10 mouse cellular contexts compared by ENCODE assay signal in genomic region chr16:10767158-10767557, GRCm38 (mm10). TPM values are rescaled to one million over a fixed set of nuclear protein-coding genes. Genes with fewer than 3 reads are reported as not detected.
DNase-seq lines count a peak whose midpoint lies in the region; ATAC-seq and TF ChIP-seq lines count a peak whose summit lies in the region.
"Had no signal": no experiment of that assay in that cellular context is flagged by ENCODE, and none has a peak within 500 bp of the region (broad histone marks: within the 10 kb centered on the region; RNA-seq: fewer than 3 reads in every experiment).

No protein-coding gene starts in this region.

- H3K4me2 ChIP-seq in hindbrain, embryonic 14.5 days (replicated peaks): no peak overlapping the region
- H3K4me2 ChIP-seq in hindbrain, embryonic 12.5 days (replicated peaks): no peak overlapping the region
- H3K4me2 ChIP-seq: embryonic facial prominence, embryonic 12.5 days; lung, embryonic 15.5 days had no signal

- ATAC-seq in hindbrain, embryonic 14.5 days (ENCODE audit: low FRiP score): no peak
- no peak for ATAC-seq in hindbrain, embryonic 12.5 days (ENCODE audit: low FRiP score)
- ATAC-seq in megakaryocyte-erythroid progenitor cell, adult 5-6 weeks (replicated peaks; ENCODE audit: low FRiP score, low TSS enrichment, poor library complexity, severe bottlenecking): peak; percentile 76

- no peaks in the 10 kb centered on the region for H3K4me1 ChIP-seq in hindbrain, embryonic 14.5 days (replicated peaks; ENCODE audit: control insufficient read depth, insufficient read depth, low read length)
- no peaks in the 10 kb centered on the region for H3K4me1 ChIP-seq in hindbrain, embryonic 12.5 days

- H3K36me3 ChIP-seq in hindbrain, embryonic 14.5 days (replicated peaks; ENCODE audit: control insufficient read depth, insufficient read depth): no peaks in the 10 kb centered on the region
- no peaks in the 10 kb centered on the region for H3K36me3 ChIP-seq in hindbrain, embryonic 12.5 days
- H3K36me3 ChIP-seq: embryonic facial prominence, embryonic 12.5 days; lung, embryonic 15.5 days had no signal

- H3K27ac ChIP-seq in hindbrain, embryonic 14.5 days: no peak overlapping the region
- H3K27ac ChIP-seq in hindbrain, embryonic 12.5 days: no peak overlapping the region
- no peak overlapping the region for H3K27ac ChIP-seq in layer of hippocampus, adult 2 months
- H3K27ac ChIP-seq: embryonic facial prominence, embryonic 12.5 days; lung, embryonic 15.5 days had no signal

- 51% methylated on average over 4 of the region's 4 CpGs for WGBS in hindbrain, embryonic 14.5 days
- 51% methylated on average over 4 of the region's 4 CpGs for WGBS in hindbrain, embryonic 12.5 days

- no peak overlapping the region for H3K9ac ChIP-seq in hindbrain, embryonic 14.5 days
- no peak overlapping the region for H3K9ac ChIP-seq in hindbrain, embryonic 12.5 days
- H3K9ac ChIP-seq: embryonic facial prominence, embryonic 12.5 days; lung, embryonic 15.5 days had no signal

- no peaks in the 10 kb centered on the region; the same call in 1 of the 2 replicates for H3K27me3 ChIP-seq in hindbrain, embryonic 14.5 days (ENCODE audit: control insufficient read depth, insufficient read depth, low read length)
- peaks cover 4% of the 10 kb centered on the region; the same call in 1 of the 2 replicates for H3K27me3 ChIP-seq in hindbrain, embryonic 12.5 days
- H3K27me3 ChIP-seq: lung, embryonic 15.5 days had no signal

- no peak overlapping the region for H3K4me3 ChIP-seq in hindbrain, embryonic 14.5 days (replicated peaks; ENCODE audit: low read length)
- no peak overlapping the region for H3K4me3 ChIP-seq in hindbrain, embryonic 12.5 days
- no peak overlapping the region for H3K4me3 ChIP-seq in layer of hippocampus, adult 2 months
- H3K4me3 ChIP-seq: embryonic facial prominence, embryonic 12.5 days; lung, embryonic 15.5 days had no signal

- no peaks in the 10 kb centered on the region for H3K9me3 ChIP-seq in hindbrain, embryonic 14.5 days (ENCODE audit: control insufficient read depth, low read length)
- H3K9me3 ChIP-seq in hindbrain, embryonic 12.5 days (replicated peaks): no peaks in the 10 kb centered on the region
- H3K9me3 ChIP-seq: embryonic facial prominence, embryonic 12.5 days; lung, embryonic 15.5 days had no signal

- peak; percentile 79 for DNase-seq in hindbrain, embryonic 14.5 days (ENCODE audit: low spot score)
- DNase-seq in ES-CJ7 (ENCODE audit: low read depth, low spot score): peak; percentile 77
- peak; percentile 74 for DNase-seq in c-Kit-positive CD71-negative TER-119-negative erythroid progenitor cells, embryonic 14.5 days (ENCODE audit: low read depth)
- peak; percentile 74 for DNase-seq in forelimb bud, embryonic 11.5 days (ENCODE audit: low read depth, low spot score)
- peak; percentile 41 to 74 for DNase-seq in layer of hippocampus, adult 2 months (ENCODE audit: low spot score in 2 of 2)
- peak; percentile 90 for DNase-seq in thymus, postnatal 0 days (ENCODE audit: low spot score)

- TF ChIP-seq CTCF in layer of hippocampus, adult 2 months (conservative IDR thresholded peaks at IDR 0.05): peak; percentile 88

RNA-seq across cellular contexts. Expression of gene Socs1, which starts 18.2 kb away (rescaled TPM):
- 3.7 and 4.6 TPM in 2 replicates for polyA plus RNA-seq in hindbrain, embryonic 14.5 days (2014; fragmentation: Nextera tagmentation; extraction: Ambion mirVana)
- polyA plus RNA-seq in hindbrain, embryonic 12.5 days (2016; fragmentation: Nextera tagmentation; extraction: Ambion mirVana): 5.4 and 6.4 TPM in 2 replicates
- total RNA-seq in layer of hippocampus, adult 2 months (2021): under 1 TPM; 0.59 to 0.97 TPM
- total RNA-seq in megakaryocyte-erythroid progenitor cell, adult 5-6 weeks (2014; fragmentation: Nextera tagmentation): 0.39 and 1.4 TPM in 2 replicates
- total RNA-seq in megakaryocyte-erythroid progenitor cell, adult 5-6 weeks (2017): 0.80 and 1.1 TPM in 2 replicates
- 146 and 184 TPM in 2 replicates for polyA plus RNA-seq in thymus, postnatal 0 days (2015; fragmentation: Nextera tagmentation; extraction: Ambion mirVana)

RNA-seq across cellular contexts. Expression of gene Tnp2, which starts 21.3 kb away (rescaled TPM):
- not detected in 2 replicates for polyA plus RNA-seq in hindbrain, embryonic 14.5 days (2014; fragmentation: Nextera tagmentation; extraction: Ambion mirVana)
- not detected in 2 replicates for polyA plus RNA-seq in hindbrain, embryonic 12.5 days (2016; fragmentation: Nextera tagmentation; extraction: Ambion mirVana)
- not detected for total RNA-seq in layer of hippocampus, adult 2 months (2021)
- total RNA-seq in megakaryocyte-erythroid progenitor cell, adult 5-6 weeks (2014; fragmentation: Nextera tagmentation): not detected in 2 replicates
- not detected in 2 replicates for total RNA-seq in megakaryocyte-erythroid progenitor cell, adult 5-6 weeks (2017)
- polyA plus RNA-seq in thymus, postnatal 0 days (2015; fragmentation: Nextera tagmentation; extraction: Ambion mirVana): 3.7 and 4.5 TPM in 2 replicates
- polyA plus RNA-seq: embryonic facial prominence, embryonic 12.5 days; lung, embryonic 15.5 days had no signal

RNA-seq across cellular contexts. Expression of gene Prm3, which starts 23.6 kb away (rescaled TPM):
- polyA plus RNA-seq in hindbrain, embryonic 14.5 days (2014; fragmentation: Nextera tagmentation; extraction: Ambion mirVana): not detected in 2 replicates
- polyA plus RNA-seq in hindbrain, embryonic 12.5 days (2016; fragmentation: Nextera tagmentation; extraction: Ambion mirVana): not detected in 2 replicates
- total RNA-seq in layer of hippocampus, adult 2 months (2021): not detected
- total RNA-seq in megakaryocyte-erythroid progenitor cell, adult 5-6 weeks (2014; fragmentation: Nextera tagmentation): not detected in 2 replicates
- not detected in 2 replicates for total RNA-seq in megakaryocyte-erythroid progenitor cell, adult 5-6 weeks (2017)
- not detected in 2 replicates for polyA plus RNA-seq in thymus, postnatal 0 days (2015; fragmentation: Nextera tagmentation; extraction: Ambion mirVana)
- polyA plus RNA-seq: embryonic facial prominence, embryonic 12.5 days; lung, embryonic 15.5 days had no signal

RNA-seq across cellular contexts. Expression of gene Prm2, which starts 28.8 kb away (rescaled TPM):
- polyA plus RNA-seq in hindbrain, embryonic 14.5 days (2014; fragmentation: Nextera tagmentation; extraction: Ambion mirVana): not detected in 2 replicates
- not detected in 2 replicates for polyA plus RNA-seq in hindbrain, embryonic 12.5 days (2016; fragmentation: Nextera tagmentation; extraction: Ambion mirVana)
- not detected for total RNA-seq in layer of hippocampus, adult 2 months (2021)
- not detected in 2 replicates for total RNA-seq in megakaryocyte-erythroid progenitor cell, adult 5-6 weeks (2014; fragmentation: Nextera tagmentation)
- total RNA-seq in megakaryocyte-erythroid progenitor cell, adult 5-6 weeks (2017): not detected in 2 replicates
- not detected in 2 replicates for polyA plus RNA-seq in thymus, postnatal 0 days (2015; fragmentation: Nextera tagmentation; extraction: Ambion mirVana)
- polyA plus RNA-seq: embryonic facial prominence, embryonic 12.5 days; lung, embryonic 15.5 days had no signal

RNA-seq across cellular contexts. Expression of gene Prm1, which starts 38.5 kb away (rescaled TPM):
- 0.96 TPM in 1 of 2 replicates, not detected in the other for polyA plus RNA-seq in hindbrain, embryonic 14.5 days (2014; fragmentation: Nextera tagmentation; extraction: Ambion mirVana)
- 0.57 TPM in 1 of 2 replicates, not detected in the other for polyA plus RNA-seq in hindbrain, embryonic 12.5 days (2016; fragmentation: Nextera tagmentation; extraction: Ambion mirVana)
- not detected for total RNA-seq in layer of hippocampus, adult 2 months (2021)
- total RNA-seq in megakaryocyte-erythroid progenitor cell, adult 5-6 weeks (2014; fragmentation: Nextera tagmentation): not detected in 2 replicates
- not detected in 2 replicates for total RNA-seq in megakaryocyte-erythroid progenitor cell, adult 5-6 weeks (2017)
- polyA plus RNA-seq in thymus, postnatal 0 days (2015; fragmentation: Nextera tagmentation; extraction: Ambion mirVana): 1.4 and 2.1 TPM in 2 replicates
- polyA plus RNA-seq: embryonic facial prominence, embryonic 12.5 days had no signal

Comparison
In these comparisons a context has a peak if more than half of its experiments do, and no peak if none do; other contexts are left out.
1. RNA of gene Socs1, which starts 18.2 kb away (polyA plus RNA-seq): 146 to 184 TPM in thymus, postnatal 0 days; 5.4 to 6.4 TPM in hindbrain, embryonic 12.5 days and 3.7 to 4.6 TPM in hindbrain, embryonic 14.5 days; every median in the first group is over 10 times any median in the second.
2. Peak in every context shown above with its lines, with median percentiles within 50 percentile points of each other: DNase-seq.